Mouse (Mus musculus) lung, postnatal 14 days (tissue): Measurements from ENCODE around the gene Srrm3.
A peak's percentile ranks its signal among the peaks of the same experiment; 100 is the strongest.

Experiments used
- DNase-seq: peaks from one replicate; pipeline ENCODE4 v3.0.0; 2021

Gene Srrm3

GRCm38 (mm10) chr5:135824517-135824916 is 17.8 kb downstream of the Srrm3 start:
- DNase-seq = no peak

- no peak for DNase-seq
Observed at GRCm38 (mm10) chr5:135826225-135826624, 19.5 kb downstream of the Srrm3 start.

- DNase-seq = no peak
Observed at GRCm38 (mm10) chr5:135829381-135829780, 22.7 kb downstream of the Srrm3 start.

GRCm38 (mm10) chr5:135832729-135833128 is 26.0 kb downstream of the Srrm3 start:
- DNase-seq = no peak

GRCm38 (mm10) chr5:135834769-135835491 is 28.2 kb downstream of the Srrm3 start:
- DNase-seq = peak; percentile 47

- no peak for DNase-seq
Observed at GRCm38 (mm10) chr5:135835492-135835858, 28.8 kb downstream of the Srrm3 start.

GRCm38 (mm10) chr5:135835981-135836380 is 29.3 kb downstream of the Srrm3 start:
- DNase-seq = no peak

- no peak for DNase-seq
Observed at GRCm38 (mm10) chr5:135841651-135842050, 35.0 kb downstream of the Srrm3 start.

- peak; percentile 54 for DNase-seq
Observed at GRCm38 (mm10) chr5:135843418-135843817, 36.7 kb downstream of the Srrm3 start.

- DNase-seq = no peak
Observed at GRCm38 (mm10) chr5:135845676-135846320, 39.1 kb downstream of the Srrm3 start.

GRCm38 (mm10) chr5:135847460-135847859 is 40.8 kb downstream of the Srrm3 start:
- no peak for DNase-seq

- DNase-seq = no peak
Observed at GRCm38 (mm10) chr5:135847881-135848280, 41.2 kb downstream of the Srrm3 start.

GRCm38 (mm10) chr5:135851024-135851423 is 44.3 kb downstream of the Srrm3 start:
- DNase-seq = no peak

- DNase-seq = no peak
Observed at GRCm38 (mm10) chr5:135851481-135851880, 44.8 kb downstream of the Srrm3 start.

GRCm38 (mm10) chr5:135852421-135852820 is 45.7 kb downstream of the Srrm3 start:
- DNase-seq = no peak

- DNase-seq = no peak
Observed at GRCm38 (mm10) chr5:135853731-135854130, 47.0 kb downstream of the Srrm3 start.

- DNase-seq = peak; percentile 83
Observed at GRCm38 (mm10) chr5:135855156-135855555, 48.5 kb downstream of the Srrm3 start.

GRCm38 (mm10) chr5:135866662-135867061 is 60.0 kb downstream of the Srrm3 start:
- DNase-seq = no peak

- no peak for DNase-seq
Observed at GRCm38 (mm10) chr5:135867637-135868593, 61.2 kb downstream of the Srrm3 start.

- no peak for DNase-seq
Observed at GRCm38 (mm10) chr5:135868653-135869052, 62.0 kb downstream of the Srrm3 start.

GRCm38 (mm10) chr5:135869661-135870423 is 63.2 kb downstream of the Srrm3 start:
- DNase-seq = no peak

- DNase-seq = no peak
Observed at GRCm38 (mm10) chr5:135870505-135870904, 63.8 kb downstream of the Srrm3 start.

GRCm38 (mm10) chr5:135872996-135873395 is 66.3 kb downstream of the Srrm3 start:
- DNase-seq = no peak
